Mouse (Mus musculus) granulocyte monocyte progenitor cell, adult 5-6 weeks (primary cell): ENCODE measurements around the gene Magea10. TPM values are rescaled to one million over a fixed set of nuclear protein-coding genes. Genes with fewer than 3 reads are reported as not detected.

Experiments used
- ATAC-seq: replicated peaks from 2 replicates; pipeline ENCODE4 v1.8.0; 2016; ENCODE audit warnings: mild to moderate bottlenecking, moderate TSS enrichment, inconsistent platforms; ENCODE audit not compliant: poor library complexity, severe bottlenecking
- total RNA-seq, 2 experiments: library from RNA; stranded (forward) in 1 of 2; stranded (reverse) in 1 of 2; fragments of 200-712, 200-1000 nt in 1 of 2; fragments of >200 nt in 1 of 2; fragmentation: Nextera tagmentation in 1 of 2; gene quantifications; 2 replicates each; pipeline ENCODE4 v1.2.3; 2014 to 2017

The Magea10 gene
- total RNA-seq (2014; fragmentation: Nextera tagmentation) (not detected in 2 replicates), total RNA-seq (2017) (not detected in 2 replicates)

DNA sequence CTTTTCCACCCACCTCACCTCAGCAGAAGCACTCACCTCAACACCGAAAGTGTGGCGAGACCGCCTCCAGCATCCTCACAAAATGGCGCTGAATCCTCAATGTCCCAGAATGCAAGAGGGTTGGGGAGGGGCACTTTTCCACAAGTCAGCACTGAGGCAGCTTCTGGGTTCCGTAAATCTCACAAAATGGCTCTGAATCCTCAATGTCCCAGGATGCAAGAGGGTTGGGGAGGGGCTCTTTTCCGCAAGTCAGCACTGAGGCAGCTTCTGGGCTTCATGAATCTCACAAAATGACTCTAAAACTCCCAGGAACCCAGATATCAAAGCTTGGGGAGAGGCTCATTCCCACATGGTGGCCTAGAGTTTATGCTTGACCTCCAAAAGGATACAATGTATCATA is at the start of gene Magea10:
Gene Magea10, minus strand, starts transcription at position 101 of the 400 bp plus-strand sequence.
- no peak for ATAC-seq

DNA sequence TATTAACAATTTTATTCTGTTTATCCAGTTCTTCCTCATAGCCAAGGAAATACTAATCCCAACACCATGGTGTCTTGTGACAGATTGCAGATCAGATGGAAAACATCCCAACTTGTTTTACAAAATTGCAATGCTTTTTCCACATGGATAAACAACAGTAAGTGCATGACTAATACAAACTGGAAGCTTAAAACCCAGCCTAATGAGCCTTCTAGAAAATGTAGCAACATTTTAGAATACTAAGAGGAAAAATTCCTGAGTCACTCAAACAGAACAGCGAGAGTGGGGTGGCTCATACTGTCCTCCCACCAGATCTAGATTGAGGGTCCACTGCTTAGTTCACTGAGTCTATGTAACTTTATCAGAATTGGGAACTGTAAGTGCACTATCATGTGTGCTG is 4.7 kb downstream of the Magea10 start:
- ATAC-seq = no peak

Other genes starting within 250 kb of the Magea10 start
- not detected in 2 replicates for gene Magea4, start 164.8 kb downstream of the Magea10 start, total RNA-seq (2014; fragmentation: Nextera tagmentation)
- gene Magea4, start 164.8 kb downstream of the Magea10 start, total RNA-seq (2017) = not detected in 2 replicates
- gene Gabre, start 112.1 kb downstream of the Magea10 start, total RNA-seq (2014; fragmentation: Nextera tagmentation) = 0.21 TPM in 1 of 2 replicates, not detected in the other
- gene Gabre, start 112.1 kb downstream of the Magea10 start, total RNA-seq (2017) = not detected in 2 replicates